Mouse (Mus musculus): ENCODE data around the gene Thnsl1. TPM values are rescaled to one million over a fixed set of nuclear protein-coding genes. Genes with fewer than 3 reads are reported as not detected.
A peak's percentile ranks its signal among the peaks of the same experiment; 100 is the strongest.

Thnsl1 gene
- polyA plus RNA-seq (2014; fragmentation: Nextera tagmentation; extraction: Ambion mirVana) = 7.3 and 8.5 TPM in 2 replicates

DNA sequence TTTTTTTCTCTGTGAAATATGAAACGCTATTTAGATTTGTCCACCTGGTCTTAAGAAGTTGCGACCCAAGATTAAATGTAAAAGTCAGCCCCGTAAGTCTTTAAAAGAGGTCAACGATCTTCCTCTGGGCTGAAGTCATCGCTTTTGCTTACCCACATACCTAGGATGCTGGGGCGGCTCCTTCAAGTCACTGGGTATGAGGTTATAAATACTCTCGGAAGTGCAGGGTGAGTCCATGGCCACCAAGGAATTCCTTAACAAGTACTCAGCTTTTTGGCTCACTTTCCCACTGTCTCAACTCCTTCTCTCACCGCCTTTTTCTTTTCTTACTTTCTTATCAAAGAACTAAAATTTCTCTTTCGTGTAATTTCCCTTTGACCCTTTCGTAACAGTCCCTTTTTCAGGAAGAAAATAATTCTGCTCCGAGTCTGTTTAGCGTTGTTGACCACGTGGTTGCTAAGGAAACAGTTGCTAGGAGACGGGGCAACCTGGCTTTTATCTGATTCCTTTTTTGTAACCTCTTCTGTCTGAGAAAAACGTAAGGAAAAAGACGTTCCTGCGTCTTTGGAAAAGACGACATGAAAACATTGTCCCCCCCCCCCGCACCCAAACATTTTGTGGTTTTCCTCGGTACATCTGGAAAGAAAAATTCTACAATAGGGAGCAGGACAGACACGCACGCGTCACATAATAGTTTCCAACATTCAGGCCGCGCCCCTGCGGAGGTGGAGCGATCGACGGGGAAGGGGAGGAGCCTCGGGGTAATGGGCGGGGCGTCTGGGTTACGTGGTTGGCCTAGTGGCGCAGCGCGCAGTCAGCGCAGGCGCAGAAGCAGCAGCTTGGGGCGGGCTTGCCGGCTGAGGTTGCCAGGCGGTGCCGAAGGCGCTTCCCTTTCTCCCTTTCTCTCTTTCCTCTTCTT is at the start of gene Thnsl1, which contains the start of gene Enkur:
Thnsl1 (plus strand) TSS at position 813 of the 919 bp plus-strand sequence.
Enkur (minus strand) TSS at position 454 of the 919 bp plus-strand sequence.
- 3% methylated on average over 43 of the region's 43 CpGs for WGBS

DNA sequence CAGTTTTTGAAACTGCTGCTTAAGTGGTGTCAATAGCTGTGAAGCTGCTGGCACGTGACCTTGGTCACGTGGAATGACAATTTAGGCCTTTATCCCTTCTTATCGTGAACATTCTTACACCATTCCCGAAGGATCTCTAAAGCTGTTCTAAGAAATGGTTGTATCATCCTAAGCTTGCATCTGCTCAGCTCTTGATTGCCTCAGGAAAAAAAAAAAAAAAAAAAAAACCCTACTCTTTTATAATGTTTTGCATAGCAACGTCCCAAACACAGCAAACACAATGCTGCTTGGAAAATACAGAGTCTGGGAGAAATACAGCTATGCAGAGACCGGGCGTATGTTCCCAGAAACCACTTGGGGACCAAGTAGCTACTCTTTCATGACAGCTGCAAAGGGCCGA is 41.2 kb upstream of the Thnsl1 start:
- no peak for TF ChIP-seq CTCF (IDR thresholded peaks at IDR 0.05; ENCODE audit: low read depth)
- no peaks in the 10 kb centered on the region for H3K27me3 ChIP-seq (ENCODE audit: insufficient read depth, low read length)
- H3K36me3 ChIP-seq (ENCODE audit: insufficient read depth) = no peaks in the 10 kb centered on the region
- ATAC-seq (ENCODE audit: insufficient read depth) (no peak), DNase-seq (no peak)
- H3K9me3 ChIP-seq (ENCODE audit: low read depth, low read length) = no peaks in the 10 kb centered on the region
- H3K9ac ChIP-seq = no peak overlapping the region
- H3K4me2 ChIP-seq = no peak overlapping the region
- H3K4me1 ChIP-seq (ENCODE audit: insufficient read depth) = no peaks in the 10 kb centered on the region
- no peak overlapping the region for H3K4me3 ChIP-seq (ENCODE audit: low read depth, low read length)
- WGBS = 70% methylated on average over 8 of the region's 8 CpGs
- no peak overlapping the region for H3K27ac ChIP-seq (ENCODE audit: low read depth)

More for the DNA sequence above, at the start of gene Thnsl1, which contains the start of gene Enkur:
- Histone ChIP-seq H3K9ac (peak within 1 kb of the TSS; percentile 56), H3K27me3 (ENCODE audit: insufficient read depth, low read length) (no peaks in the 10 kb centered on the region), H3K27ac (ENCODE audit: low read depth) (peak within 1 kb of the TSS; percentile 75; the same call in 1 of the 2 replicates), H3K4me1 (ENCODE audit: insufficient read depth) (0 out of 2 replicates have a peak, but pooled peaks cover 3% of the 10 kb centered on the region), H3K4me2 (peak within 1 kb of the TSS; percentile 67), H3K9me3 (ENCODE audit: low read depth, low read length) (no peaks in the 10 kb centered on the region), H3K4me3 (ENCODE audit: low read depth, low read length) (peak within 1 kb of the TSS; percentile 57), H3K36me3 (ENCODE audit: insufficient read depth) (no peaks in the 10 kb centered on the region)
- DNase-seq (peak; percentile 98), ATAC-seq (ENCODE audit: insufficient read depth) (peak; percentile 98)
- TF ChIP-seq CTCF (IDR thresholded peaks at IDR 0.05; ENCODE audit: low read depth) = peak; percentile 6; the same call in 1 of the 2 replicates

DNA sequence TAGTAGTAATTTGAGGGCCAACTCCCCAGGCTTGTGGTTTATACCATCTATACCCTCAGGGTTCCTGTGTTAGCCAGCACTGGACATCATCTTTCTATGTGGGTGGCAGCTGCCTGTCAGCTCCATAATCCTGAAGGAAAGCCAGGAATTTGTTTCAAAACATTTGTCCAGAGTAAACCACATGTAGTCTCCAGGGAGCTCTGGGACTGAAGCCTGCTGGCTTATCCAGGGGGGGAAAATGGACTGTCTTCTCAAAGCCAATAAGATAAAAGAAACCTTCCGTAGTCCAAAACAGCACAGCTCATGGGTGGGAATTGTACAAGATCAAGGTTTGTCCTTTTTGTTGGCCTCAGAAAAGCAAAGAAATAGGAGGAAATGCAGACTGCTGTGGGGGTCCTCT is 37.6 kb upstream of the Thnsl1 start:
- Histone ChIP-seq H3K9me3 (ENCODE audit: low read depth, low read length) (no peaks in the 10 kb centered on the region), H3K9ac (no peak overlapping the region), H3K4me1 (ENCODE audit: insufficient read depth) (no peaks in the 10 kb centered on the region), H3K27me3 (ENCODE audit: insufficient read depth, low read length) (no peaks in the 10 kb centered on the region), H3K4me3 (ENCODE audit: low read depth, low read length) (no peak overlapping the region), H3K4me2 (no peak overlapping the region), H3K36me3 (ENCODE audit: insufficient read depth) (no peaks in the 10 kb centered on the region), H3K27ac (ENCODE audit: low read depth) (no peak overlapping the region)
- 81% methylated on average over 1 of the region's 1 CpGs for WGBS
- no peak for TF ChIP-seq CTCF (IDR thresholded peaks at IDR 0.05; ENCODE audit: low read depth)
- no peak for ATAC-seq (ENCODE audit: insufficient read depth)
- no peak for DNase-seq

DNA sequence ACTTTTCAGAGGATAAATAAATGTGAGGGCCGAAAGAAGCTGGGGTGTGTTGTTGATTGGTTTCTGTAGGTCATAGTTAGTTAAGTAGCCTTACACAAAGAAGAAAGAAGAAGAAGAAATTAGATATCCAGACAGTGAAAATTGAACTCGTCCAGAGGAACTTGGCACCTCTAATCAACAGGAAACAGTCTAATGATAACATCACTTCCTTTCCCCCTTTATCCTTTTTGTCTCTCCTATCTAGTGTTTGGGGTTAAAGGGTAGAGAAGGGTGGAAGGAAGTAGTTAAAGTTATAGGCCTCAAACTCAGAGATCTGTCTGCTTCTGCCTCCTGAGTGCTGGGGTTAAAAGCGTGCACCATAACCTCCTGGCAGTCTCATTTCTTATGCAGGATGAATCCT is 32.7 kb upstream of the Thnsl1 start:
- no peak for TF ChIP-seq CTCF (IDR thresholded peaks at IDR 0.05; ENCODE audit: low read depth)
- ATAC-seq (ENCODE audit: insufficient read depth) (no peak), DNase-seq (no peak)
- 63% methylated on average over 3 of the region's 3 CpGs for WGBS
- Histone ChIP-seq H3K4me2 (no peak overlapping the region), H3K36me3 (ENCODE audit: insufficient read depth) (no peaks in the 10 kb centered on the region), H3K4me1 (ENCODE audit: insufficient read depth) (no peaks in the 10 kb centered on the region), H3K9ac (no peak overlapping the region), H3K4me3 (ENCODE audit: low read depth, low read length) (no peak overlapping the region), H3K27ac (ENCODE audit: low read depth) (no peak overlapping the region), H3K27me3 (ENCODE audit: insufficient read depth, low read length) (no peaks in the 10 kb centered on the region), H3K9me3 (ENCODE audit: low read depth, low read length) (no peaks in the 10 kb centered on the region)

DNA sequence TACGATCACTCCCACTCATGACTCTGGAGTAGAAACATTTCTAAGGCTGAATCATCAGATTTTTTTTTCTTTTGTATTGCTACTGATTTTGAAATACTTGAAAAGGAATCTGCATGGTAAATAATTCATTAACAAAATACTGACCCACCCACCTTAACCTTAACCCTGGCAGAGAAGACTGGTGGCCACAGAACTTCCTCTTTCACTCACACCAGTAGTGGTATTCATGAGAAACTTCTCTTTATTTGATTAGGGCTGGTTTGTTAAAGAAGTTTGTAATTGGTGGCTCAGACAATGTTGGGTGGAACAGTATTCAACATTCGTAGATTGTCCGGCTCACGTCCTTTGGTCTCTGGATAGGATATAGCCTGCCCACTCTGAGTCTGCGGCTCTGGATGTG is 26.4 kb upstream of the Thnsl1 start:
- no peak overlapping the region for H3K9ac ChIP-seq

DNA sequence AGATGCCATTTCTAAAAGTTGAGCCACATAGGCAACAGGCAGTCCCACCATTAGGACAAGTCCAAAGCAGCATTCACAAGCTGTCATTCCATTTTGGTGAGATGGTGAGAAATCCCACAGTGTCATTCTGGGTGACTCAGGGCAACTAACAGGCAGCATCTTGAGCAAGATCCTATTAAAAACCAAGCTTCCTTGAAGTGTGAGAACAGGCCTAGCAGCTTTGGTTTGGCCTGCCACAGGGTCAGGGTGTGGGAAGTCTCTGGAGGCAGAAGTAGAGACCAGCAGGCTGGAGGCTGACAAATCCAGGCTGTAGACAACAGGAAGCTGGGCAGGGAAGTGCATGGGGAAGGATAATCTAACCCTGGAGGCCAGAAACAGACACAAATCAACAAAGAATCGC is 22.7 kb upstream of the Thnsl1 start:
- DNase-seq (peak; percentile 18), ATAC-seq (ENCODE audit: insufficient read depth) (no peak)
- no peak for TF ChIP-seq CTCF (IDR thresholded peaks at IDR 0.05; ENCODE audit: low read depth)
- WGBS = 45% methylated on average over 1 of the region's 1 CpGs
- no peaks in the 10 kb centered on the region for H3K4me1 ChIP-seq (ENCODE audit: insufficient read depth)
- H3K36me3 ChIP-seq (ENCODE audit: insufficient read depth) = no peaks in the 10 kb centered on the region
- H3K9me3 ChIP-seq (ENCODE audit: low read depth, low read length) = no peaks in the 10 kb centered on the region
- H3K4me3 ChIP-seq (ENCODE audit: low read depth, low read length) = no peak overlapping the region
- no peaks in the 10 kb centered on the region for H3K27me3 ChIP-seq (ENCODE audit: insufficient read depth, low read length)
- no peak overlapping the region for H3K9ac ChIP-seq
- H3K4me2 ChIP-seq = no peak overlapping the region
- H3K27ac ChIP-seq (ENCODE audit: low read depth) = no peak overlapping the region

More for the DNA sequence above, 26.4 kb upstream of the Thnsl1 start:
- DNase-seq (no peak), ATAC-seq (ENCODE audit: insufficient read depth) (no peak)
- Histone ChIP-seq H3K27me3 (ENCODE audit: insufficient read depth, low read length) (no peaks in the 10 kb centered on the region), H3K4me2 (no peak overlapping the region), H3K9me3 (ENCODE audit: low read depth, low read length) (no peaks in the 10 kb centered on the region), H3K4me3 (ENCODE audit: low read depth, low read length) (no peak overlapping the region), H3K36me3 (ENCODE audit: insufficient read depth) (no peaks in the 10 kb centered on the region), H3K4me1 (ENCODE audit: insufficient read depth) (no peaks in the 10 kb centered on the region), H3K27ac (ENCODE audit: low read depth) (no peak overlapping the region)
- WGBS = 87% methylated on average over 5 of the region's 5 CpGs
- TF ChIP-seq CTCF (IDR thresholded peaks at IDR 0.05; ENCODE audit: low read depth) = no peak

DNA sequence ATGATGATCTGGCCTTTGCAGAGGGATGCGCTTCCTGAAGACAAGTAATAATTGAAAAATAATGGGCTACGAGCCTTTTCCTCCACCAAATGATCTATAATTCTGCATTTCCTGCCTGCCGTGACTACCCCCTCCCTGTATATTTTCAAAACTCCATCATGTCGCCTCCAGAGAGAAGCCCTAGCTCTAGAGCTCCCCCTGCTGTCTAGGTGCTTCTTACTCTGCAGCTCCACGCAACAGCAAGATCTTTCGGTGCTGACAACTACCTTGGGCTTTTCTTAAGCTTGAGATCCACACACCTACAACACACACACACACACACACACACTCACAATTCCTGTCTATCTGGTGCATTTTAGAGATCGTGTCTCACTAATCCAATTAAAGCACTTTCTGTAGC is 17.9 kb upstream of the Thnsl1 start:
- no peaks in the 10 kb centered on the region for H3K27me3 ChIP-seq (ENCODE audit: insufficient read depth, low read length)
- no peaks in the 10 kb centered on the region for H3K4me1 ChIP-seq (ENCODE audit: insufficient read depth)
- ATAC-seq (ENCODE audit: insufficient read depth) (no peak), DNase-seq (peak; percentile 82)
- no peak overlapping the region for H3K4me2 ChIP-seq
- WGBS = 39% methylated on average over 7 of the region's 7 CpGs
- H3K27ac ChIP-seq (ENCODE audit: low read depth) = no peak overlapping the region
- H3K9me3 ChIP-seq (ENCODE audit: low read depth, low read length) = no peaks in the 10 kb centered on the region
- peak; percentile 77 for TF ChIP-seq CTCF (IDR thresholded peaks at IDR 0.05; ENCODE audit: low read depth)
- H3K36me3 ChIP-seq (ENCODE audit: insufficient read depth) = no peaks in the 10 kb centered on the region
- H3K9ac ChIP-seq = no peak overlapping the region
- no peak overlapping the region for H3K4me3 ChIP-seq (ENCODE audit: low read depth, low read length)

Data from lung, embryonic 14.5 days (tissue).